Mouse (Mus musculus): ENCODE measurements at regions not wholly inside any gene's neighbourhood (a gene's known extent, or its start where the extent isn't known, plus 50 kb on each side); places are given as distances from the start of the nearest gene placed in this dataset.

DNA sequence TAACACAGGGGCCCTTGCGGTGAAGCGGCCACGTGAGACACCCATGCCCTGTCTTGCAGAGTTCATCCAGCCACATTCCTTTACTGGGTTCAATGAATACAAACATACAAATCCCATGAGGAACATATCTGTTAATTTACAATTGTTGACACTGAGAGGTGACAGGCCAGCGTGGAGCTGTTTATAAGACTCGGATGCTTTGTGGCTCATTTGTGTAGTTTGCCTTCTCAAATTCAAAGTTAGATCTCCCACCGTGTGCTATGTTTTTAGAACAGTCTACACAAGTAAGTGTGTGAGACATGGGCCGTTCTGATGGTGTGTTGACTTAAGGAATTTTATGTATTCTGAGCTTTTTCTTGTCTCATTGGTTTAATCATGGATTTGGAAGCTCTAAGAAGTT lies 98.5 kb upstream of the Tpm1 start:
- TF ChIP-seq CTCF (IDR thresholded peaks at IDR 0.05; ENCODE audit: extremely low read depth, insufficient read length, insufficient replicate concordance, low read depth, low read length) (no peak), POLR2A (IDR thresholded peaks at IDR 0.05; ENCODE audit: low read depth, low read length) (no peak)
- Histone ChIP-seq H3K36me3 (ENCODE audit: control insufficient read depth, insufficient read depth, low read length) (no peaks in the 10 kb centered on the region), H3K27ac (ENCODE audit: insufficient read depth, low read depth, low read length) (no peak overlapping the region), H3K27me3 (ENCODE audit: control insufficient read depth, insufficient read depth, low read length) (no peaks in the 10 kb centered on the region), H3K4me3 (ENCODE audit: low read depth, low read length) (no peak overlapping the region), H3K4me1 (ENCODE audit: control insufficient read depth, insufficient read depth, insufficient read length, low read length) (peaks cover 3% of the 10 kb centered on the region; the same call in 1 of the 2 replicates)
- 82% methylated on average over 7 of the region's 7 CpGs for WGBS

GRCm38 (mm10) chr9:67145392-67145791 lies 96.2 kb upstream of the Tpm1 start:
- no peaks in the 10 kb centered on the region for H3K27me3 ChIP-seq (ENCODE audit: control insufficient read depth, insufficient read depth, low read length)
- H3K4me3 ChIP-seq (ENCODE audit: low read depth, low read length), result no peak overlapping the region
- no peaks in the 10 kb centered on the region for H3K36me3 ChIP-seq (ENCODE audit: control insufficient read depth, insufficient read depth, low read length)
- WGBS, result 95% methylated on average over 6 of the region's 6 CpGs
- H3K27ac ChIP-seq (ENCODE audit: insufficient read depth, low read depth, low read length), result no peak overlapping the region
- H3K4me1 ChIP-seq (ENCODE audit: control insufficient read depth, insufficient read depth, insufficient read length, low read length), result no peaks in the 10 kb centered on the region; the same call in 1 of the 2 replicates
- TF ChIP-seq POLR2A (IDR thresholded peaks at IDR 0.05; ENCODE audit: low read depth, low read length) (no peak), CTCF (IDR thresholded peaks at IDR 0.05; ENCODE audit: extremely low read depth, insufficient read length, insufficient replicate concordance, low read depth, low read length) (no peak)

- TF ChIP-seq CTCF (IDR thresholded peaks at IDR 0.05; ENCODE audit: extremely low read depth, insufficient read length, insufficient replicate concordance, low read depth, low read length) (no peak), POLR2A (IDR thresholded peaks at IDR 0.05; ENCODE audit: low read depth, low read length) (no peak)
- Histone ChIP-seq H3K27me3 (ENCODE audit: control insufficient read depth, insufficient read depth, low read length) (no peaks in the 10 kb centered on the region), H3K27ac (ENCODE audit: insufficient read depth, low read depth, low read length) (no peak overlapping the region), H3K36me3 (ENCODE audit: control insufficient read depth, insufficient read depth, low read length) (no peaks in the 10 kb centered on the region), H3K4me1 (ENCODE audit: control insufficient read depth, insufficient read depth, insufficient read length, low read length) (no peaks in the 10 kb centered on the region; the same call in 1 of the 2 replicates), H3K4me3 (ENCODE audit: low read depth, low read length) (no peak overlapping the region)
Measured at GRCm38 (mm10) chr9:67144511-67144910, 95.3 kb upstream of the Tpm1 start.

DNA sequence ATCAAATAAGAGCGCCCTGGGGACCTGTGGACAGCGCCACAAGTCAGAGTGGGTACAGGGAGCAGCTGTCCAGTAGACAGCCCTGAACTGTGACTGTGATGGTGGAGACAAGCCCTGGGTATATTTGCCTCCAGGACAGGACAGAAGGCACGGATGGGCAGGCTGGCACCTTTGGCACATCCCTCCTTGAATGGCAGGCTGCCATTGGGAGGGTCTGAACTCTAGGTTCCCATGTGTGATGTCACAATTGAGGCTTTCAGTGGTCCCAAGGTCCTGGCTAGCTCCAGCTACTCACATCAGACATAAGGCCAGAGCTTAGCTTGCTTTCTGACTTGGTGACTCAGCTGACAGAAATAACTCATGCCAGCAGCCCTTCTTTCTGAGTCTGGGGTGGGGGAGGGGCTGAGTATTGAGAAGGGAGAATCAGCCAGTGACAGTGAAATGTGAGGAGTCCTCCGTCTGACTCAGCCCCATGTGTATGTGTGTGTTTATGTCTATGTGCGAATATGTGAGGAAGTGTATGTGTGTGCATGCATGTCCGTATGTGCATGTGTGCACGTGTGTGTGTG lies 91.2 kb upstream of the Tpm1 start:
- Histone ChIP-seq H3K27ac (ENCODE audit: insufficient read depth, low read depth, low read length) (no peak overlapping the region), H3K4me1 (ENCODE audit: control insufficient read depth, insufficient read depth, insufficient read length, low read length) (peaks cover 5% of the 10 kb centered on the region; the same call in 1 of the 2 replicates), H3K36me3 (ENCODE audit: control insufficient read depth, insufficient read depth, low read length) (no peaks in the 10 kb centered on the region), H3K4me3 (ENCODE audit: low read depth, low read length) (no peak overlapping the region), H3K27me3 (ENCODE audit: control insufficient read depth, insufficient read depth, low read length) (no peaks in the 10 kb centered on the region)
- TF ChIP-seq POLR2A (IDR thresholded peaks at IDR 0.05; ENCODE audit: low read depth, low read length) (no peak), CTCF (IDR thresholded peaks at IDR 0.05; ENCODE audit: extremely low read depth, insufficient read length, insufficient replicate concordance, low read depth, low read length) (no peak)
- WGBS, result 76% methylated on average over 7 of the region's 7 CpGs

GRCm38 (mm10) chr9:67137681-67138080 lies 88.5 kb upstream of the Tpm1 start:
- H3K27me3 ChIP-seq (ENCODE audit: control insufficient read depth, insufficient read depth, low read length), result no peaks in the 10 kb centered on the region
- peaks cover 5% of the 10 kb centered on the region; the same call in 1 of the 2 replicates for H3K4me1 ChIP-seq (ENCODE audit: control insufficient read depth, insufficient read depth, insufficient read length, low read length)
- no peak overlapping the region for H3K4me3 ChIP-seq (ENCODE audit: low read depth, low read length)
- WGBS, result 27% methylated on average over 5 of the region's 5 CpGs
- no peak for TF ChIP-seq POLR2A (IDR thresholded peaks at IDR 0.05; ENCODE audit: low read depth, low read length)
- no peaks in the 10 kb centered on the region for H3K36me3 ChIP-seq (ENCODE audit: control insufficient read depth, insufficient read depth, low read length)
- no peak overlapping the region for H3K27ac ChIP-seq (ENCODE audit: insufficient read depth, low read depth, low read length)

GRCm38 (mm10) chr9:67137141-67137540 lies 87.9 kb upstream of the Tpm1 start:
- Histone ChIP-seq H3K4me3 (ENCODE audit: low read depth, low read length) (no peak overlapping the region), H3K4me1 (ENCODE audit: control insufficient read depth, insufficient read depth, insufficient read length, low read length) (peaks cover 7% of the 10 kb centered on the region; the same call in 1 of the 2 replicates), H3K27me3 (ENCODE audit: control insufficient read depth, insufficient read depth, low read length) (no peaks in the 10 kb centered on the region), H3K27ac (ENCODE audit: insufficient read depth, low read depth, low read length) (no peak overlapping the region), H3K36me3 (ENCODE audit: control insufficient read depth, insufficient read depth, low read length) (no peaks in the 10 kb centered on the region)
- 32% methylated on average over 4 of the region's 4 CpGs for WGBS
- no peak for TF ChIP-seq POLR2A (IDR thresholded peaks at IDR 0.05; ENCODE audit: low read depth, low read length)
- no peak for TF ChIP-seq CTCF (IDR thresholded peaks at IDR 0.05; ENCODE audit: extremely low read depth, insufficient read length, insufficient replicate concordance, low read depth, low read length)

GRCm38 (mm10) chr9:67136166-67136565 lies 87.0 kb upstream of the Tpm1 start:
- 86% methylated on average over 6 of the region's 6 CpGs for WGBS

More at GRCm38 (mm10) chr9:67136166-67136565, 87.0 kb upstream of the Tpm1 start:
- H3K27me3 ChIP-seq (ENCODE audit: control insufficient read depth, insufficient read depth, low read length), result no peaks in the 10 kb centered on the region
- H3K27ac ChIP-seq (ENCODE audit: insufficient read depth, low read depth, low read length), result no peak overlapping the region
- no peak overlapping the region for H3K4me3 ChIP-seq (ENCODE audit: low read depth, low read length)
- no peaks in the 10 kb centered on the region for H3K36me3 ChIP-seq (ENCODE audit: control insufficient read depth, insufficient read depth, low read length)
- no peak for TF ChIP-seq POLR2A (IDR thresholded peaks at IDR 0.05; ENCODE audit: low read depth, low read length)
- TF ChIP-seq CTCF (IDR thresholded peaks at IDR 0.05; ENCODE audit: extremely low read depth, insufficient read length, insufficient replicate concordance, low read depth, low read length), result no peak
- H3K4me1 ChIP-seq (ENCODE audit: control insufficient read depth, insufficient read depth, insufficient read length, low read length), result peaks cover 7% of the 10 kb centered on the region; the same call in 1 of the 2 replicates

Data from small intestine, adult 2 months (tissue).